In the genomic region with DNA sequence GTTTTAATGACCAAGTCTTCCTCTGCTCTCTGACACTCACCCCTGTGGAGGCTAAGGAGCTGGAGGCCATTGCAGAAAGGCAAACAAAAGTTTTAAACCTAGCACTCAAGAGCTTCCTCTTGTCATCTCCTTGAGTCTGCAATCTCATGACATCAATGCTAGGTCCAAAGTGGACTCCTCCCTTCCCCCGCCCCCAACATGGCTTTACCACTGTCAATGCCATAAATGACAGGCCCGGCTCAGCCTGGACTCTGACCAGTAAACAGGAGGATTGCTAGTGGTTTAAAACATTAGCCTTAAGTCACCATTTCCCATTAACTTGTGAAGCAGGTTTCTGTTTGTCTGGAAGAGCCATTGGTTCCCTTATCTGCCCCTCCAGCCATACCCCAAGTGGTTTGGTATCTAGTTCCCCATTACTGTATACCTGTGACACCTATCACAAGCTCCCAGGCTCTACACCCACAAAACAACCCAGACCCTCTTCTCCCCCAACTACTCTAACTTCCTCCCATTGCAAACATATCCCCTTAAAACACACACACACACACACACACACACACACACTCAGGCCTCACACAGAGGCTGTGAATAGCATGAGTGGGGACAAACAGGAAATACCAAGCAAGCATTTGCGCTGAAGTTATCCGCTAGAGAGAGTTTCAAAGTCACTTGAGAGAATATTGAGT, we compare ENCODE assay signal across 14 mouse cellular contexts. TPM values are rescaled to one million over a fixed set of nuclear protein-coding genes. Genes with fewer than 3 reads are reported as not detected.
DNase-seq lines count a peak whose midpoint lies in the region; ATAC-seq and TF ChIP-seq lines count a peak whose summit lies in the region.
"Had no signal": no experiment of that assay in that cellular context is flagged by ENCODE, and none has a peak within 500 bp of the region (broad histone marks: within the 10 kb centered on the region; RNA-seq: fewer than 3 reads in every experiment).

No protein-coding gene starts in this region.

- TF ChIP-seq EP300 in liver, embryonic 14.5 days (IDR thresholded peaks at IDR 0.05; ENCODE audit: low read depth): 0 out of 2 replicates have a peak, but pooled peaks have one; percentile 24

- no peak overlapping the region for H3K4me2 ChIP-seq in kidney, embryonic 14.5 days (replicated peaks; ENCODE audit: low read depth, low read length)
- no peak overlapping the region for H3K4me2 ChIP-seq in liver, embryonic 14.5 days (ENCODE audit: low read depth)
- H3K4me2 ChIP-seq: embryonic facial prominence, embryonic 13.5 days; midbrain, embryonic 15.5 days had no signal

- peaks cover 14% of the 10 kb centered on the region for H3K4me1 ChIP-seq in kidney, embryonic 14.5 days (ENCODE audit: control insufficient read depth, insufficient read depth, low read length)
- peaks cover 28 to 33% of the 10 kb centered on the region in 2 experiments for H3K4me1 ChIP-seq in liver, embryonic 14.5 days (replicated peaks; ENCODE audit: control insufficient read depth in 2 of 2, insufficient read depth in 2 of 2, low read length in 1 of 2)

- H3K9me3 ChIP-seq in kidney, embryonic 14.5 days (ENCODE audit: control insufficient read depth, low read length): no peaks in the 10 kb centered on the region
- no peaks in the 10 kb centered on the region for H3K9me3 ChIP-seq in liver, embryonic 14.5 days (ENCODE audit: control insufficient read depth, low read length)
- H3K9me3 ChIP-seq: embryonic facial prominence, embryonic 13.5 days; midbrain, embryonic 15.5 days had no signal

- ATAC-seq in kidney, embryonic 14.5 days (ENCODE audit: low FRiP score, low TSS enrichment): no peak
- no peak for ATAC-seq in liver, embryonic 14.5 days (ENCODE audit: insufficient read depth)
- peak; percentile 14 for ATAC-seq in megakaryocyte progenitor cell, adult 5-6 weeks (replicated peaks; ENCODE audit: poor library complexity)
- ATAC-seq: activated CD4-positive, CD25-positive, alpha-beta regulatory T cell, adult 4 months; midbrain, embryonic 15.5 days had no signal

- H3K27ac ChIP-seq in kidney, embryonic 14.5 days (ENCODE audit: low read depth, low read length): no peak overlapping the region; the same call in 1 of the 2 replicates
- peak overlapping the region; percentile 8 for H3K27ac ChIP-seq in liver, embryonic 14.5 days
- no peak overlapping the region for H3K27ac ChIP-seq in left cerebral cortex, adult 2 months
- H3K27ac ChIP-seq: embryonic facial prominence, embryonic 13.5 days; midbrain, embryonic 15.5 days had no signal

- no peak overlapping the region for H3K4me3 ChIP-seq in kidney, embryonic 14.5 days (ENCODE audit: low read length)
- H3K4me3 ChIP-seq in liver, embryonic 14.5 days (ENCODE audit: insufficient read depth in 1 of 2, low read depth in 2 of 2, low read length in 2 of 2): no peak overlapping the region
- H3K4me3 ChIP-seq in left cerebral cortex, adult 2 months: no peak overlapping the region
- H3K4me3 ChIP-seq: embryonic facial prominence, embryonic 13.5 days; midbrain, embryonic 15.5 days had no signal

- intact Hi-C loops in left cerebral cortex, adult 2 months (cut with DNase I): no loop called here

- H3K9ac ChIP-seq in kidney, embryonic 14.5 days (ENCODE audit: low read depth, low read length): no peak overlapping the region
- H3K9ac ChIP-seq in liver, embryonic 14.5 days (replicated peaks): no peak overlapping the region
- H3K9ac ChIP-seq: embryonic facial prominence, embryonic 13.5 days; midbrain, embryonic 15.5 days had no signal

- no peak for TF ChIP-seq CTCF in liver, embryonic 14.5 days (IDR thresholded peaks at IDR 0.05; ENCODE audit: low read depth)
- no peak for TF ChIP-seq CTCF in left cerebral cortex, adult 2 months (IDR thresholded peaks at IDR 0.05)

- peak; percentile 70 for DNase-seq in kidney, postnatal 10 days
- peak; percentile 39 for DNase-seq in heart, postnatal 4 days
- DNase-seq in liver, embryonic 14.5 days (ENCODE audit: low read depth in 3 of 3, low spot score in 3 of 3): peak in 2 of 3 experiments; percentile 20 to 28
- no peak for DNase-seq in left cerebral cortex, adult 2 months (ENCODE audit: extremely low spot score in 1 of 2, low spot score in 2 of 2)
- no peak for DNase-seq in c-Kit-positive CD71-positive TER-119-positive erythroid progenitor cells, embryonic 14.5 days (ENCODE audit: low spot score)
- no peak for DNase-seq in thymus, postnatal 25 days
- DNase-seq: thymus, postnatal 4 days had no signal

- 73% methylated on average over 4 of the region's 4 CpGs for WGBS in kidney, embryonic 14.5 days
- WGBS in liver, embryonic 14.5 days (ENCODE audit: insufficient replicate concordance): 11% methylated on average over 4 of the region's 4 CpGs

- H3K36me3 ChIP-seq in kidney, embryonic 14.5 days (ENCODE audit: control insufficient read depth, insufficient read depth, low read length): no peaks in the 10 kb centered on the region
- no peaks in the 10 kb centered on the region for H3K36me3 ChIP-seq in liver, embryonic 14.5 days (replicated peaks; ENCODE audit: control insufficient read depth, insufficient read depth, low read depth)
- H3K36me3 ChIP-seq: embryonic facial prominence, embryonic 13.5 days; midbrain, embryonic 15.5 days had no signal

- H3K27me3 ChIP-seq in kidney, embryonic 14.5 days (ENCODE audit: control insufficient read depth, insufficient read depth, low read length): no peaks in the 10 kb centered on the region
- H3K27me3 ChIP-seq in liver, embryonic 14.5 days (ENCODE audit: control insufficient read depth, insufficient read depth, low read length): no peaks in the 10 kb centered on the region
- H3K27me3 ChIP-seq: embryonic facial prominence, embryonic 13.5 days; midbrain, embryonic 15.5 days had no signal

RNA-seq across cellular contexts. Expression of a gene that starts 2.7 kb away (rescaled TPM):
- polyA plus RNA-seq in kidney, embryonic 14.5 days (2014; fragmentation: Nextera tagmentation; extraction: Ambion mirVana): not detected in 2 replicates
- total RNA-seq in heart, postnatal 4 days (2021): not detected
- polyA plus RNA-seq in liver, embryonic 14.5 days (2012; rRNA removed): not detected in 2 replicates
- polyA plus RNA-seq in liver, embryonic 14.5 days (2014; fragmentation: Nextera tagmentation; extraction: Ambion mirVana): not detected in 2 replicates
- not detected in 2 replicates for total RNA-seq in megakaryocyte progenitor cell, adult 5-6 weeks (2015)
- not detected in 2 replicates for total RNA-seq in megakaryocyte progenitor cell, adult 5-6 weeks (2017)
- not detected for total RNA-seq in left cerebral cortex, adult 2 months (2021)
- total RNA-seq: left cerebral cortex, adult 18-20 months had no signal
- polyA plus RNA-seq: activated CD4-positive, CD25-positive, alpha-beta regulatory T cell, adult 4 months; embryonic facial prominence, embryonic 13.5 days; hindbrain, embryonic 11.5 days; midbrain, embryonic 15.5 days had no signal

RNA-seq across cellular contexts. Expression of a gene that starts 3.6 kb away (rescaled TPM):
- polyA plus RNA-seq in kidney, embryonic 14.5 days (2014; fragmentation: Nextera tagmentation; extraction: Ambion mirVana): 20.2 and 27.1 TPM in 2 replicates
- total RNA-seq in heart, postnatal 4 days (2021): 10 to 100 TPM; 27.1 TPM
- polyA plus RNA-seq in liver, embryonic 14.5 days (2012; rRNA removed): 9.9 and 19.9 TPM in 2 replicates
- 9.3 and 11.6 TPM in 2 replicates for polyA plus RNA-seq in liver, embryonic 14.5 days (2014; fragmentation: Nextera tagmentation; extraction: Ambion mirVana)
- total RNA-seq in megakaryocyte progenitor cell, adult 5-6 weeks (2015): 35.8 and 40.5 TPM in 2 replicates
- 57.7 and 64.8 TPM in 2 replicates for total RNA-seq in megakaryocyte progenitor cell, adult 5-6 weeks (2017)
- 10 to 100 TPM; 22.8 to 26.6 TPM for total RNA-seq in left cerebral cortex, adult 2 months (2021)

RNA-seq across cellular contexts. Expression of a gene that starts 5.9 kb away (rescaled TPM):
- polyA plus RNA-seq in kidney, embryonic 14.5 days (2014; fragmentation: Nextera tagmentation; extraction: Ambion mirVana): not detected in 2 replicates
- total RNA-seq in heart, postnatal 4 days (2021): not detected
- not detected in 2 replicates for polyA plus RNA-seq in liver, embryonic 14.5 days (2012; rRNA removed)
- not detected in 2 replicates for polyA plus RNA-seq in liver, embryonic 14.5 days (2014; fragmentation: Nextera tagmentation; extraction: Ambion mirVana)
- not detected in 2 replicates for total RNA-seq in megakaryocyte progenitor cell, adult 5-6 weeks (2015)
- 20.5 and 61.6 TPM in 2 replicates for total RNA-seq in megakaryocyte progenitor cell, adult 5-6 weeks (2017)
- not detected for total RNA-seq in left cerebral cortex, adult 2 months (2021)
- total RNA-seq: left cerebral cortex, adult 18-20 months had no signal
- polyA plus RNA-seq: hindbrain, embryonic 11.5 days; midbrain, embryonic 15.5 days had no signal

RNA-seq across cellular contexts. Expression of a gene that starts 22.6 kb away (rescaled TPM):
- 51.3 and 71.4 TPM in 2 replicates for polyA plus RNA-seq in kidney, embryonic 14.5 days (2014; fragmentation: Nextera tagmentation; extraction: Ambion mirVana)
- 10 to 100 TPM; 33.0 to 37.5 TPM for total RNA-seq in heart, postnatal 4 days (2021)
- polyA plus RNA-seq in liver, embryonic 14.5 days (2012; rRNA removed): 8.7 and 12.5 TPM in 2 replicates
- 23.4 and 24.7 TPM in 2 replicates for polyA plus RNA-seq in liver, embryonic 14.5 days (2014; fragmentation: Nextera tagmentation; extraction: Ambion mirVana)
- total RNA-seq in megakaryocyte progenitor cell, adult 5-6 weeks (2015): 84.5 and 91.4 TPM in 2 replicates
- total RNA-seq in megakaryocyte progenitor cell, adult 5-6 weeks (2017): 68.3 and 85.3 TPM in 2 replicates
- 10 to 100 TPM; 48.4 to 49.0 TPM for total RNA-seq in left cerebral cortex, adult 2 months (2021)

RNA-seq across cellular contexts. Expression of a gene that starts 22.8 kb away (rescaled TPM):
- 5.3 and 6.0 TPM in 2 replicates for polyA plus RNA-seq in kidney, embryonic 14.5 days (2014; fragmentation: Nextera tagmentation; extraction: Ambion mirVana)
- total RNA-seq in heart, postnatal 4 days (2021): 1 to 10 TPM; 3.2 TPM
- polyA plus RNA-seq in liver, embryonic 14.5 days (2012; rRNA removed): 1.1 and 1.5 TPM in 2 replicates
- polyA plus RNA-seq in liver, embryonic 14.5 days (2014; fragmentation: Nextera tagmentation; extraction: Ambion mirVana): 1.8 TPM in 2 replicates
- 2.1 and 2.3 TPM in 2 replicates for total RNA-seq in megakaryocyte progenitor cell, adult 5-6 weeks (2015)
- total RNA-seq in megakaryocyte progenitor cell, adult 5-6 weeks (2017): 3.8 and 4.2 TPM in 2 replicates
- 1 to 10 TPM; 4.2 to 4.5 TPM for total RNA-seq in left cerebral cortex, adult 2 months (2021)

Comparison
In these comparisons a context has a peak if more than half of its experiments do, and no peak if none do; other contexts are left out.
1. DNase-seq: peak in kidney, postnatal 10 days (single experiment), heart, postnatal 4 days (single experiment) and liver, embryonic 14.5 days (2 of 3); none in left cerebral cortex, adult 2 months (0 of 2), c-Kit-positive CD71-positive TER-119-positive erythroid progenitor cells, embryonic 14.5 days (single experiment) and thymus, postnatal 25 days (single experiment).